Mouse (Mus musculus): ENCODE measurements at regions not wholly inside any gene's neighbourhood (a gene's known extent, or its start where the extent isn't known, plus 50 kb on each side); places are given as distances from the start of the nearest gene placed in this dataset.

DNA sequence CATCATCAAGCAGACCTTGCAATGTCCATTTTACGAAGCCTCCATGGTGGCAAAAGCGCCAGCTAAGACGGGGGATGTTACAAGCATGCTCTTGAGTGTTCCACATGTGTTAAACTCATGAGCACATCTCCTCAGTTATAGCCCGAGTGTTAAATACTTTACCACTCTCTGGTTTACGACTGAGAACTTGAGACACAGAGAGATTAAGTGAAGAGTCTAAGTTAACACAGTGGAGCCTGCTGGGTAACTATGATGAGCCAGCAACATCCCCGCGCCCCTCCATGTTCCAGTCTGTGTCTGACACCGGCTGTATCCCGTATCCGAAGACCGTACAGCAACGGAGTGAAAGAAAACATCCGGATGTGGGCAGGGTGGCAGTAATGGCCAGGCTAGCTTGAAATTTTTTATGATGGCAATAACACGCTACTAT, 308.2 kb downstream of the Cbln4 start:
- TF ChIP-seq MAFK (IDR thresholded peaks at IDR 0.05; ENCODE audit: borderline replicate concordance, low read depth, low read length) (no peak), ZC3H11A (IDR thresholded peaks at IDR 0.05; ENCODE audit: low read depth, low read length) (no peak), UBTF (IDR thresholded peaks at IDR 0.05; ENCODE audit: borderline replicate concordance, insufficient read depth, low read depth, low read length) (no peak), USF1 (IDR thresholded peaks at IDR 0.05; ENCODE audit: low read depth, low read length) (no peak), POLR2A (IDR thresholded peaks at IDR 0.05; ENCODE audit: control insufficient read depth in 1 of 2, insufficient read depth in 1 of 2, low read depth in 1 of 2, low read length in 2 of 2, poor library complexity in 1 of 2) (no peak), EP300 (IDR thresholded peaks at IDR 0.05; ENCODE audit: low read depth in 1 of 2, low read length in 2 of 2) (no peak), NRF1 (IDR thresholded peaks at IDR 0.05; ENCODE audit: insufficient read depth, low read depth, low read length, poor library complexity, severe bottlenecking) (no peak), CTCF (IDR thresholded peaks at IDR 0.05 in 2 of 3, conservative IDR thresholded peaks at IDR 0.05 in 1 of 3; ENCODE audit: control insufficient read depth in 1 of 3, insufficient read depth in 1 of 3, low read depth in 2 of 3, low read length in 3 of 3, poor library complexity in 1 of 3, severe bottlenecking in 1 of 3) (no peak), MAZ (IDR thresholded peaks at IDR 0.05; ENCODE audit: low read depth, low read length) (no peak), GATA1 (IDR thresholded peaks at IDR 0.05; ENCODE audit: low read depth, low read length) (no peak), RAD21 (IDR thresholded peaks at IDR 0.05; ENCODE audit: low read depth, low read length) (no peak)

All from MEL (cell line).